Mouse (Mus musculus): ENCODE measurements around the gene Oxsr1. TPM values are rescaled to one million over a fixed set of nuclear protein-coding genes. Genes with fewer than 3 reads are reported as not detected.
"Not testable (repeated sequence)": the region's sequence is repeated elsewhere in the genome, so short reads cannot be mapped to it uniquely, and the experiment has no call there.

The Oxsr1 gene
- polyA plus RNA-seq, 1 experiment from 2014 or later, result 9.1 TPM

GRCm38 (mm10) chr9:119298563-119298962, 23.7 kb downstream of the Oxsr1 start:
- no peaks in the 10 kb centered on the region for H3K9me3 ChIP-seq (ENCODE audit: control insufficient read depth, low read length)

GRCm38 (mm10) chr9:119297696-119298095, 24.5 kb downstream of the Oxsr1 start:
- WGBS, result 81% methylated on average over 6 of the region's 6 CpGs
- no peak overlapping the region for H3K4me3 ChIP-seq (ENCODE audit: low read length)
- no peaks in the 10 kb centered on the region for H3K27me3 ChIP-seq (replicated peaks; ENCODE audit: control insufficient read depth, insufficient read depth, low read length)
- ATAC-seq, result no peak
- H3K27ac ChIP-seq (ENCODE audit: low read length), result 0 out of 2 replicates have a peak overlapping the region, but pooled peaks have one; percentile 23
- H3K9me3 ChIP-seq (ENCODE audit: control insufficient read depth, low read length), result no peaks in the 10 kb centered on the region
- 0 out of 2 replicates have a peak, but pooled peaks cover 3% of the 10 kb centered on the region for H3K36me3 ChIP-seq (ENCODE audit: control insufficient read depth, insufficient read depth, low read length)
- H3K4me2 ChIP-seq (ENCODE audit: low read depth, low read length), result no peak overlapping the region
- H3K9ac ChIP-seq (ENCODE audit: low read depth, low read length), result no peak overlapping the region
- H3K4me1 ChIP-seq (ENCODE audit: control insufficient read depth, insufficient read depth, low read length), result peaks cover 8% of the 10 kb centered on the region; the same call in 1 of the 2 replicates

More at GRCm38 (mm10) chr9:119298563-119298962, 23.7 kb downstream of the Oxsr1 start:
- ATAC-seq, result peak; percentile 77
- Histone ChIP-seq H3K9ac (ENCODE audit: low read depth, low read length) (no peak overlapping the region), H3K27ac (ENCODE audit: low read length) (0 out of 2 replicates have a peak overlapping the region, but pooled peaks have one; percentile 33), H3K4me3 (ENCODE audit: low read length) (no peak overlapping the region), H3K36me3 (ENCODE audit: control insufficient read depth, insufficient read depth, low read length) (0 out of 2 replicates have a peak, but pooled peaks cover 3% of the 10 kb centered on the region), H3K27me3 (replicated peaks; ENCODE audit: control insufficient read depth, insufficient read depth, low read length) (no peaks in the 10 kb centered on the region), H3K4me2 (ENCODE audit: low read depth, low read length) (no peak overlapping the region), H3K4me1 (ENCODE audit: control insufficient read depth, insufficient read depth, low read length) (peaks cover 8% of the 10 kb centered on the region; the same call in 1 of the 2 replicates)
- 67% methylated on average over 3 of the region's 3 CpGs for WGBS

- 90% methylated on average over 3 of the region's 3 CpGs for WGBS
- ATAC-seq, result no peak
- H3K9ac ChIP-seq (ENCODE audit: low read depth, low read length), result no peak overlapping the region
Observed at GRCm38 (mm10) chr9:119290791-119291190, 31.4 kb downstream of the Oxsr1 start.

GRCm38 (mm10) chr9:119280894-119281682, 41.1 kb downstream of the Oxsr1 start:
- Histone ChIP-seq H3K27ac (ENCODE audit: low read length) (no peak overlapping the region), H3K27me3 (replicated peaks; ENCODE audit: control insufficient read depth, insufficient read depth, low read length) (no peaks in the 10 kb centered on the region), H3K4me3 (ENCODE audit: low read length) (no peak overlapping the region), H3K9me3 (ENCODE audit: control insufficient read depth, low read length) (no peaks in the 10 kb centered on the region), H3K9ac (ENCODE audit: low read depth, low read length) (no peak overlapping the region), H3K4me2 (ENCODE audit: low read depth, low read length) (no peak overlapping the region), H3K4me1 (ENCODE audit: control insufficient read depth, insufficient read depth, low read length) (no peaks in the 10 kb centered on the region), H3K36me3 (ENCODE audit: control insufficient read depth, insufficient read depth, low read length) (peaks cover 4% of the 10 kb centered on the region; the same call in 1 of the 2 replicates)
- ATAC-seq, result no peak
- WGBS, result 74% methylated on average over 5 of the region's 5 CpGs

More at GRCm38 (mm10) chr9:119290791-119291190, 31.4 kb downstream of the Oxsr1 start:
- Histone ChIP-seq H3K4me1 (ENCODE audit: control insufficient read depth, insufficient read depth, low read length) (no peaks in the 10 kb centered on the region), H3K27ac (ENCODE audit: low read length) (no peak overlapping the region), H3K4me2 (ENCODE audit: low read depth, low read length) (no peak overlapping the region), H3K27me3 (replicated peaks; ENCODE audit: control insufficient read depth, insufficient read depth, low read length) (no peaks in the 10 kb centered on the region), H3K9me3 (ENCODE audit: control insufficient read depth, low read length) (no peaks in the 10 kb centered on the region), H3K4me3 (ENCODE audit: low read length) (no peak overlapping the region), H3K36me3 (ENCODE audit: control insufficient read depth, insufficient read depth, low read length) (0 out of 2 replicates have a peak, but pooled peaks cover 2% of the 10 kb centered on the region)

- 87% methylated on average over 5 of the region's 5 CpGs for WGBS
- no peak for ATAC-seq
- no peak overlapping the region for H3K4me2 ChIP-seq (ENCODE audit: low read depth, low read length)
- no peaks in the 10 kb centered on the region for H3K4me1 ChIP-seq (ENCODE audit: control insufficient read depth, insufficient read depth, low read length)
- H3K36me3 ChIP-seq (ENCODE audit: control insufficient read depth, insufficient read depth, low read length), result peaks cover 4% of the 10 kb centered on the region; the same call in 1 of the 2 replicates
- no peak overlapping the region for H3K27ac ChIP-seq (ENCODE audit: low read length)
- H3K9ac ChIP-seq (ENCODE audit: low read depth, low read length), result no peak overlapping the region
- no peaks in the 10 kb centered on the region for H3K9me3 ChIP-seq (ENCODE audit: control insufficient read depth, low read length)
- H3K27me3 ChIP-seq (replicated peaks; ENCODE audit: control insufficient read depth, insufficient read depth, low read length), result no peaks in the 10 kb centered on the region
- no peak overlapping the region for H3K4me3 ChIP-seq (ENCODE audit: low read length)
Observed at GRCm38 (mm10) chr9:119278031-119278430, 44.2 kb downstream of the Oxsr1 start.

- 0 out of 2 replicates have a peak overlapping the region, but pooled peaks have one; percentile 14 for H3K9ac ChIP-seq (ENCODE audit: low read depth, low read length)
- H3K27me3 ChIP-seq (replicated peaks; ENCODE audit: control insufficient read depth, insufficient read depth, low read length), result no peaks in the 10 kb centered on the region
- ATAC-seq, result no peak
- peaks cover 4% of the 10 kb centered on the region; the same call in 1 of the 2 replicates for H3K36me3 ChIP-seq (ENCODE audit: control insufficient read depth, insufficient read depth, low read length)
- H3K27ac ChIP-seq (ENCODE audit: low read length), result no peak overlapping the region
- no peak overlapping the region for H3K4me2 ChIP-seq (ENCODE audit: low read depth, low read length)
- H3K4me1 ChIP-seq (ENCODE audit: control insufficient read depth, insufficient read depth, low read length), result no peaks in the 10 kb centered on the region
- H3K9me3 ChIP-seq (ENCODE audit: control insufficient read depth, low read length), result no peaks in the 10 kb centered on the region
- 84% methylated on average over 7 of the region's 7 CpGs for WGBS
- no peak overlapping the region for H3K4me3 ChIP-seq (ENCODE audit: low read length)
Observed at GRCm38 (mm10) chr9:119276321-119276720, 45.9 kb downstream of the Oxsr1 start.

GRCm38 (mm10) chr9:119274814-119275213, 47.4 kb downstream of the Oxsr1 start:
- 87% methylated on average over 5 of the region's 5 CpGs for WGBS

GRCm38 (mm10) chr9:119271496-119271895, 50.7 kb downstream of the Oxsr1 start:
- H3K4me1 ChIP-seq (ENCODE audit: control insufficient read depth, insufficient read depth, low read length), result no peaks in the 10 kb centered on the region
- ATAC-seq, result 0 out of 2 replicates have a peak, but pooled peaks have one; percentile 16
- H3K9ac ChIP-seq (ENCODE audit: low read depth, low read length), result no peak overlapping the region
- no peak overlapping the region for H3K4me2 ChIP-seq (ENCODE audit: low read depth, low read length)
- 76% methylated on average over 4 of the region's 4 CpGs for WGBS
- no peak overlapping the region for H3K27ac ChIP-seq (ENCODE audit: low read length)
- H3K36me3 ChIP-seq (ENCODE audit: control insufficient read depth, insufficient read depth, low read length), result no peaks in the 10 kb centered on the region
- H3K9me3 ChIP-seq (ENCODE audit: control insufficient read depth, low read length), result no peaks in the 10 kb centered on the region
- H3K27me3 ChIP-seq (replicated peaks; ENCODE audit: control insufficient read depth, insufficient read depth, low read length), result no peaks in the 10 kb centered on the region
- H3K4me3 ChIP-seq (ENCODE audit: low read length), result no peak overlapping the region

More at GRCm38 (mm10) chr9:119274814-119275213, 47.4 kb downstream of the Oxsr1 start:
- not testable (repeated sequence) for H3K9me3 ChIP-seq (ENCODE audit: control insufficient read depth, low read length); H3K36me3 ChIP-seq (ENCODE audit: control insufficient read depth, insufficient read depth, low read length); H3K27me3 ChIP-seq (replicated peaks; ENCODE audit: control insufficient read depth, insufficient read depth, low read length); H3K4me1 ChIP-seq (ENCODE audit: control insufficient read depth, insufficient read depth, low read length); ATAC-seq; H3K27ac ChIP-seq (ENCODE audit: low read length); H3K4me3 ChIP-seq (ENCODE audit: low read length); H3K4me2 ChIP-seq (ENCODE audit: low read depth, low read length); H3K9ac ChIP-seq (ENCODE audit: low read depth, low read length)

- Histone ChIP-seq H3K4me2 (ENCODE audit: low read depth, low read length) (no peak overlapping the region), H3K36me3 (ENCODE audit: control insufficient read depth, insufficient read depth, low read length) (no peaks in the 10 kb centered on the region), H3K9me3 (ENCODE audit: control insufficient read depth, low read length) (no peaks in the 10 kb centered on the region), H3K4me1 (ENCODE audit: control insufficient read depth, insufficient read depth, low read length) (no peaks in the 10 kb centered on the region), H3K9ac (ENCODE audit: low read depth, low read length) (no peak overlapping the region), H3K27ac (ENCODE audit: low read length) (no peak overlapping the region), H3K4me3 (ENCODE audit: low read length) (no peak overlapping the region), H3K27me3 (replicated peaks; ENCODE audit: control insufficient read depth, insufficient read depth, low read length) (no peaks in the 10 kb centered on the region)
- WGBS, result 95% methylated on average over 11 of the region's 11 CpGs
- ATAC-seq, result no peak
Observed at GRCm38 (mm10) chr9:119268588-119269145, 53.6 kb downstream of the Oxsr1 start.
